23 mouse cellular contexts compared by ENCODE assay signal in genomic region chr9:48794463-48794862, GRCm38 (mm10). TPM values are rescaled to one million over a fixed set of nuclear protein-coding genes. Genes with fewer than 3 reads are reported as not detected.
DNase-seq lines count a peak whose midpoint lies in the region; ATAC-seq lines count a peak whose summit lies in the region.
"Had no signal": no experiment of that assay in that cellular context is flagged by ENCODE, and none has a peak within 500 bp of the region (broad histone marks: within the 10 kb centered on the region; RNA-seq: fewer than 3 reads in every experiment).

No protein-coding gene starts in this region.

- WGBS in hindbrain, embryonic 10.5 days: 74% methylated on average over 2 of the region's 2 CpGs
- WGBS in hindbrain, embryonic 16.5 days: 82% methylated on average over 2 of the region's 2 CpGs
- whole genome bisulfite sequencing in liver, embryonic 12.5 days (ENCODE audit: insufficient replicate concordance): 36% methylated on average over 2 of the region's 2 CpGs
- 50% methylated on average over 2 of the region's 2 CpGs for WGBS in liver, embryonic 11.5 days
- WGBS in embryonic facial prominence, embryonic 15.5 days: 55% methylated on average over 2 of the region's 2 CpGs

- H3K27me3 ChIP-seq in hindbrain, embryonic 10.5 days (ENCODE audit: insufficient read depth, poor library complexity, severe bottlenecking): no peaks in the 10 kb centered on the region
- no peaks in the 10 kb centered on the region for H3K27me3 ChIP-seq in hindbrain, embryonic 16.5 days (replicated peaks; ENCODE audit: control insufficient read depth, insufficient read depth, low read length)
- H3K27me3 ChIP-seq in liver, embryonic 12.5 days (replicated peaks): peaks cover 46% of the 10 kb centered on the region
- peaks cover 41% of the 10 kb centered on the region for H3K27me3 ChIP-seq in liver, embryonic 11.5 days (replicated peaks; ENCODE audit: control insufficient read depth, insufficient read depth, low read length)
- no peaks in the 10 kb centered on the region for H3K27me3 ChIP-seq in embryonic facial prominence, embryonic 15.5 days
- H3K27me3 ChIP-seq: forebrain, embryonic 15.5 days; hindbrain, embryonic 15.5 days; midbrain, embryonic 12.5 days; neural tube, embryonic 13.5 days had no signal

- no peak overlapping the region for H3K4me2 ChIP-seq in hindbrain, embryonic 16.5 days (ENCODE audit: low read length)
- H3K4me2 ChIP-seq in liver, embryonic 12.5 days: peak overlapping the region; percentile 14; the same call in 1 of the 2 replicates
- no peak overlapping the region for H3K4me2 ChIP-seq in liver, embryonic 11.5 days
- H3K4me2 ChIP-seq in embryonic facial prominence, embryonic 15.5 days (replicated peaks): no peak overlapping the region
- H3K4me2 ChIP-seq: forebrain, embryonic 15.5 days; hindbrain, embryonic 15.5 days; limb, embryonic 12.5 days; midbrain, embryonic 12.5 days; neural tube, embryonic 13.5 days had no signal

- ATAC-seq in hindbrain, embryonic 16.5 days: no peak
- no peak for ATAC-seq in liver, embryonic 12.5 days
- ATAC-seq in liver, embryonic 11.5 days (replicated peaks; ENCODE audit: low FRiP score): no peak
- ATAC-seq in embryonic facial prominence, embryonic 15.5 days (ENCODE audit: insufficient number of reproducible peaks, low FRiP score, low TSS enrichment, low read depth): no peak
- ATAC-seq: forebrain, embryonic 15.5 days had no signal

- H3K9me3 ChIP-seq in hindbrain, embryonic 10.5 days: no peaks in the 10 kb centered on the region
- no peaks in the 10 kb centered on the region for H3K9me3 ChIP-seq in hindbrain, embryonic 16.5 days (ENCODE audit: control insufficient read depth, low read length)
- no peaks in the 10 kb centered on the region for H3K9me3 ChIP-seq in liver, embryonic 12.5 days (replicated peaks)
- no peaks in the 10 kb centered on the region for H3K9me3 ChIP-seq in liver, embryonic 11.5 days (ENCODE audit: control insufficient read depth, low read length)
- no peaks in the 10 kb centered on the region for H3K9me3 ChIP-seq in embryonic facial prominence, embryonic 15.5 days (replicated peaks)
- H3K9me3 ChIP-seq: forebrain, embryonic 10.5 days; forebrain, embryonic 15.5 days; heart, embryonic 12.5 days; hindbrain, embryonic 15.5 days; limb, embryonic 12.5 days; midbrain, embryonic 12.5 days; neural tube, embryonic 13.5 days had no signal

- peaks cover 5% of the 10 kb centered on the region; the same call in 1 of the 2 replicates for H3K36me3 ChIP-seq in hindbrain, embryonic 10.5 days
- H3K36me3 ChIP-seq in hindbrain, embryonic 16.5 days (ENCODE audit: control insufficient read depth, insufficient read depth, low read length): no peaks in the 10 kb centered on the region
- H3K36me3 ChIP-seq in liver, embryonic 12.5 days: no peaks in the 10 kb centered on the region
- no peaks in the 10 kb centered on the region for H3K36me3 ChIP-seq in liver, embryonic 11.5 days (ENCODE audit: control insufficient read depth, insufficient read depth, low read length)
- no peaks in the 10 kb centered on the region for H3K36me3 ChIP-seq in embryonic facial prominence, embryonic 15.5 days
- H3K36me3 ChIP-seq: forebrain, embryonic 10.5 days; forebrain, embryonic 15.5 days; heart, embryonic 12.5 days; hindbrain, embryonic 15.5 days; limb, embryonic 12.5 days; midbrain, embryonic 12.5 days; neural tube, embryonic 13.5 days had no signal

- DNase-seq in hindbrain, embryonic 10.5 days (ENCODE audit: low spot score): no peak
- DNase-seq in liver, embryonic 11.5 days (ENCODE audit: low spot score): no peak
- DNase-seq in yolk sac, embryonic 10.5 days (ENCODE audit: low spot score): peak; percentile 54
- no peak for DNase-seq in thymus, adult 18-20 months
- no peak for DNase-seq in kidney, postnatal 4 days
- DNase-seq: adrenal gland, adult 2 months; adrenal gland, postnatal 36 days; cerebellum, adult 18-20 months; cerebellum, postnatal 10 days; heart, adult 2 months; kidney, adult 9 months; kidney, postnatal 14 days; lung, postnatal 36 days had no signal

- peaks cover 60% of the 10 kb centered on the region for H3K4me1 ChIP-seq in hindbrain, embryonic 10.5 days (replicated peaks)
- H3K4me1 ChIP-seq in hindbrain, embryonic 16.5 days (ENCODE audit: control insufficient read depth, insufficient read depth, low read depth, low read length): peaks cover 8% of the 10 kb centered on the region; the same call in 1 of the 2 replicates
- peaks cover 37% of the 10 kb centered on the region for H3K4me1 ChIP-seq in liver, embryonic 12.5 days
- peaks cover 34% of the 10 kb centered on the region for H3K4me1 ChIP-seq in liver, embryonic 11.5 days (replicated peaks; ENCODE audit: control insufficient read depth, insufficient read depth, low read length)
- peaks cover 17% of the 10 kb centered on the region for H3K4me1 ChIP-seq in embryonic facial prominence, embryonic 15.5 days

- H3K27ac ChIP-seq in hindbrain, embryonic 10.5 days: peak overlapping the region; percentile 5; the same call in 1 of the 2 replicates
- no peak overlapping the region for H3K27ac ChIP-seq in hindbrain, embryonic 16.5 days (ENCODE audit: low read depth, low read length)
- H3K27ac ChIP-seq in liver, embryonic 12.5 days: no peak overlapping the region
- H3K27ac ChIP-seq in liver, embryonic 11.5 days (ENCODE audit: low read depth, low read length): no peak overlapping the region; the same call in 1 of the 2 replicates
- peak overlapping the region; percentile 67 for H3K27ac ChIP-seq in embryonic facial prominence, embryonic 15.5 days (replicated peaks)
- H3K27ac ChIP-seq: forebrain, embryonic 15.5 days; heart, adult 2 months; hindbrain, embryonic 15.5 days; limb, embryonic 12.5 days; midbrain, embryonic 12.5 days; neural tube, embryonic 13.5 days had no signal

- H3K4me3 ChIP-seq in hindbrain, embryonic 10.5 days: no peak overlapping the region
- H3K4me3 ChIP-seq in hindbrain, embryonic 16.5 days (ENCODE audit: low read length): no peak overlapping the region
- no peak overlapping the region for H3K4me3 ChIP-seq in liver, embryonic 12.5 days
- no peak overlapping the region for H3K4me3 ChIP-seq in liver, embryonic 11.5 days (ENCODE audit: low read depth, low read length)
- no peak overlapping the region for H3K4me3 ChIP-seq in embryonic facial prominence, embryonic 15.5 days (replicated peaks)
- H3K4me3 ChIP-seq: forebrain, embryonic 10.5 days; forebrain, embryonic 15.5 days; heart, adult 2 months; heart, embryonic 12.5 days; hindbrain, embryonic 15.5 days; limb, embryonic 12.5 days; midbrain, embryonic 12.5 days; neural tube, embryonic 13.5 days had no signal

- no peak overlapping the region for H3K9ac ChIP-seq in hindbrain, embryonic 16.5 days (ENCODE audit: low read depth, low read length)
- no peak overlapping the region for H3K9ac ChIP-seq in liver, embryonic 12.5 days
- no peak overlapping the region for H3K9ac ChIP-seq in liver, embryonic 11.5 days (ENCODE audit: low read depth, low read length)
- H3K9ac ChIP-seq in embryonic facial prominence, embryonic 15.5 days: no peak overlapping the region
- H3K9ac ChIP-seq: forebrain, embryonic 15.5 days; heart, embryonic 12.5 days; hindbrain, embryonic 15.5 days; limb, embryonic 12.5 days; midbrain, embryonic 12.5 days; neural tube, embryonic 13.5 days had no signal

RNA-seq across cellular contexts. Expression of gene Zbtb16, which starts 41.6 kb away (rescaled TPM):
- polyA plus RNA-seq in hindbrain, embryonic 10.5 days (2016; fragmentation: Nextera tagmentation; extraction: Ambion mirVana): 22.6 and 35.6 TPM in 2 replicates
- 8.3 and 8.4 TPM in 2 replicates for polyA plus RNA-seq in hindbrain, embryonic 16.5 days (2015; fragmentation: Nextera tagmentation; extraction: Ambion mirVana)
- 1.5 and 1.6 TPM in 2 replicates for polyA plus RNA-seq in liver, embryonic 12.5 days (2016; fragmentation: Nextera tagmentation; extraction: Ambion mirVana)
- polyA plus RNA-seq in liver, embryonic 11.5 days (2014; fragmentation: Nextera tagmentation; extraction: Ambion mirVana): 2.3 and 2.8 TPM in 2 replicates
- 9.1 and 10.0 TPM in 2 replicates for polyA plus RNA-seq in embryonic facial prominence, embryonic 15.5 days (2015; fragmentation: Nextera tagmentation; extraction: Ambion mirVana)

Comparison
In these comparisons a context has a peak if more than half of its experiments do, and no peak if none do; other contexts are left out.
1. H3K27ac ChIP-seq: peak in hindbrain, embryonic 10.5 days (single experiment) and embryonic facial prominence, embryonic 15.5 days (single experiment); none in hindbrain, embryonic 16.5 days (single experiment), liver, embryonic 12.5 days (single experiment) and liver, embryonic 11.5 days (single experiment).